Mouse (Mus musculus): ENCODE results near the gene Amy2a4. TPM values are rescaled to one million over a fixed set of nuclear protein-coding genes. Genes with fewer than 3 reads are reported as not detected.
"Not testable (repeated sequence)": the region's sequence is repeated elsewhere in the genome, so short reads cannot be mapped to it uniquely, and the experiment has no call there.

The Amy2a4 gene
- total RNA-seq (2022), result not detected

- not testable (repeated sequence) for DNase-seq (ENCODE audit: low spot score in 2 of 2)
These were observed at the start of gene Amy2a4 for GRCm38 (mm10) chr3:113291349-113291748. TSS of gene Amy2a4 (minus strand) at chr3:113291449.

GRCm38 (mm10) chr3:113323952-113324351 is 32.7 kb upstream of the Amy2a4 start, which contains the start of gene Amy2a3:
TSS of gene Amy2a3 (minus strand) at chr3:113324052.
- not testable (repeated sequence) for DNase-seq (ENCODE audit: low spot score in 2 of 2)

- not testable (repeated sequence) for DNase-seq (ENCODE audit: low spot score in 2 of 2)
These were observed 21.7 kb upstream of the Amy2a4 start for GRCm38 (mm10) chr3:113312937-113313336.

- not testable (repeated sequence) for DNase-seq (ENCODE audit: low spot score in 2 of 2)
These were observed 11.0 kb downstream of the Amy2a4 start for GRCm38 (mm10) chr3:113280285-113280684.

GRCm38 (mm10) chr3:113279586-113279985 is 11.7 kb downstream of the Amy2a4 start:
- DNase-seq (ENCODE audit: low spot score in 2 of 2), result not testable (repeated sequence)

- not testable (repeated sequence) for DNase-seq (ENCODE audit: low spot score in 2 of 2)
These were observed 32.5 kb downstream of the Amy2a4 start, which contains the start of gene Amy2a5 for GRCm38 (mm10) chr3:113258737-113259136. TSS of gene Amy2a5 (minus strand) at chr3:113258837.

Other genes with a start within 250 kb of the Amy2a4 start
- gene Amy2a5, start 32.6 kb downstream of the Amy2a4 start, total RNA-seq (2022), result under 1 TPM; 0.14 to 0.28 (median 0.22) TPM
- gene Amy2a3, start 32.6 kb upstream of the Amy2a4 start, total RNA-seq (2022), result not detected
- gene Amy2a2, start 65.2 kb upstream of the Amy2a4 start, total RNA-seq (2022), result not detected
- gene Amy2a1, start 241.0 kb upstream of the Amy2a4 start, total RNA-seq (2022), result not detected